Mouse (Mus musculus): ENCODE results near the gene Sh2d2a.
"Not testable (repeated sequence)": the region's sequence is repeated elsewhere in the genome, so short reads cannot be mapped to it uniquely, and the experiment has no call there.

Gene Sh2d2a

DNA sequence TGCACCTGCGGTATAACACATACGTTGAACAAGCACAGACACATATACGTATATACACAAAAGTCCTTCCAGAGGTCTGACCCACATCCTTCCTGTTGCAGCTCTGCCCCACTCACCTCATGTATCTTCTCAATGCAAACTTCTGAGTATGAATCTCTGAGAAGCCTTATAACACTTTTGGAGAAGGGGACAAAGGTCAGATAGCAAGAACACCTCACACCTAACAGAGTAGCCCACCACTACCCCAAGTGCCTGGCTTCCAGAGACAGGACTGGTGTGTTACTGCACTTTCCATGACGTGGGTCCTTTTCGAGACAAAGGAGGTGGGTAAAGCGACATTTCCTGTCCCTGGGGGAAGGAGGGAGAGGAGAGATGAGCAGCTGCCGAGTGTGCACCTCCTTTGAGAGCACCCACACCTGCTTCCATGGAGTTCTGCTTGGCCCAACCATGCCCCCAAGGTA, at the start of gene Sh2d2a:
Gene Sh2d2a (plus strand): TSS at position 106 of the 461 bp plus-strand sequence.
- DNase-seq: peak; percentile 85

DNA sequence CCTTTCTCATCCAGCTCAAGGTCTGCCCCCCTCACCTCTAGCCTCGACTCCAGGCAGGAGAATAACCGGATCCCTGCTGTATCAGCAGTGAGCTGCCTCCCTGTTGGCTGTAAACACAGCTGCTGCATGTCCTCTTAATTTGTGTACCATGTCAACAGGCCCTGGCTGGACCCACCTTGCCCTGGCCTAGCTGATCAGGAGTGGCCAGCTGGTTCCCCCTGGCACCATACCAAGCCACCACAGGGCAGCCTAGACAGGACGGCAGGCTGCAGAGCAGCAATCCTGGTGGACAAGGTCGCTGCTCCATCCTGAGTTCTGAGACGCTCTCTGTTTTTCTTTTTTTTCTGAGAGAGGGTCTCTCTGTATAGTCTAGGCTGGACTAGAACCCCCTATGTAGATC, 44.9 kb upstream of the Sh2d2a start:
- no peak for DNase-seq

DNA sequence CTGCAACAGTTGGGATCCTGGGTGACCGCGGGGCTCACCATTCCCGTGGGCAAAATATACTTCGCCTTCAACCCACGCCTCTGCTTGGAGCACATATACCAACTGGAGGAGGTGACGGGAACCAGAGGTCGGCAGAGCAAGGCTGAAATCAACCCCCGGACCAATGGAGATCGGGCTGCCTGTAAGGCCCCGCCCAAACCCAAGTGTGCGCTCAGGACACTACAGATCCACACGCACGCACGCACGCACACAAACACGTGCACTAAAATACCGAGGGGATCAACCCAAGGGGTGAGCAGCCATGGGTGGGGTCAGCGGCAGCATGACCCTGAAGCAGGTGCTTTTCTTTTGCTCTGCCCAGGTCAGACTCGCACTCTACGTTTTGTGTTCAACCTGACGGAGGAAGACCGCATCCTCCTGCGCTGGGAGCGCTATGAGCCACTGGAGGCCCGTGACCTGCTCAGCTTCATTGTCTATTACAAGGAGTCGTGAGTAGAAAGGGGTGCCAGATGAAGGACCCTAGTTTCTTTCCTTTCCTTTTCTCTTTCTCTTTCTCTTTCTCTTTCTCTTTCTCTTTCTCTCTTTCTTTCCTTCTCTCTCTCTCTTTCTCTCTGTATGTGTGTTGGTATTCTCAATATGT, 42.4 kb upstream of the Sh2d2a start:
- peak; percentile 7 for DNase-seq

DNA sequence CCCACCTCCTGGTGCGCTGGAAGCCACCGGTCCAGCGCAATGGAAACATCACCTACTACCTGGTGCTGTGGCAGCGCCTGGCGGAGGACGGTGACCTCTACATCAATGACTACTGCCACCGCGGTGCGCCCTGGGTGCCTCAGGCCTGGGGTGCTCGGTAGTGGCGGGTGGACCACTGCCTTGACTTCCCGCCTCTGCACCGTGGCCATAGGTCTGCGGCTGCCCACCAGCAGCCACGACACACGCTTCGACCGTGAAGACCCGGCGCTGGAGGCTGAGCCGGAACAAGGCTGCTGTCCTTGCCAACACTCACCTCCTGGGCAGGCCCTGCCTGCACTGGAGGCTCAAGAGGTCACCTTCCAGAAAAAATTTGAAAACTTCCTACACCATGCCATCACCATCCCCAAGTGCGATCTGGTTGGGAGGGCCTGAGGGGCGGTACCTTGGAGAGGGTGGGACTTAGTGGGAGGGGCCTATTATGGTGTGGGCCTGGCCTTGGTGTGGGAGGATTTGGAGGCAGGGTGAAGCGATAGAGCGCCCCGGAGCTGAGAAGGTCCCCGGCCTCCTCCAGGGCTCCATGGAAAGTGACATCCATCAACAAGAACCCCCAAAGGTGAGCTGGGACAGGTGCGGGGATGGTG, 37.1 kb upstream of the Sh2d2a start:
- no peak for DNase-seq

DNA sequence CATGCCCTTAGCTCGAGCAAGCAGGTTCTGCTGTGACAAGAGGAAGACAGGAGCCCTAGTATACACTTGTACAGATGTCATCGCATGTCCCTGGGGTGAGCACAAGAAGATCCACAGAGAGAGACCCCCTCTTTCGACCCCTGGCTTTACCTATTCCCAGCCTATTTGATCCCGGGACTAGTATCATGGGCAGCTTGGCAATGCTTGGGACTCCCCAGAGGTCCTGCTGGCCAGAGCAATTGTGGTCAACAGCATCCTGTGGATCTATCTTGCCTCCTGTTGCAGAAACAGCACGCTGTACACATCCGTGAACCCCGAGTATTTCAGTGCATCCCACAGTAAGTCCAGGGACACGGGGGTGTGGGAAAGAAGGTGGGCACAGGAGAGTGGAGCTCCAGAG, 35.3 kb upstream of the Sh2d2a start:
- DNase-seq: no peak

DNA sequence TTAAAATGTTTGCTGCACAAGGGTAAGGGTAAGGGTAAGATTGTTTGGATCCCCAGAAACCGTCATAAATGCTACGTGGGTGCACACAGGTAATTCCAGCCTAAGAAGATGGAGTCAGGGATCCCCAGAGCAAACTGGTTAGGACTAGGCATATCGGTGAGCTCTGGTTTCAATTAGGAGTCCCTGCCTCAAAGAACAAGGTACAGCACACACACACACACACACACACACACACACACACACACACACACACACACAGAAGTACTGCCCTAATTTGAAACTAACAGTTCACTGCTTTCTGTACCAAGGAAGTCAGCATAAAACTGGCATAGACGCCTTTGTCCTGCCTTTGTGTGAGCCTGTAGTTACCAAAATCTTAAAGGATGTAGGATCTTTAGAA, 34.1 kb upstream of the Sh2d2a start:
- no peak for DNase-seq

DNA sequence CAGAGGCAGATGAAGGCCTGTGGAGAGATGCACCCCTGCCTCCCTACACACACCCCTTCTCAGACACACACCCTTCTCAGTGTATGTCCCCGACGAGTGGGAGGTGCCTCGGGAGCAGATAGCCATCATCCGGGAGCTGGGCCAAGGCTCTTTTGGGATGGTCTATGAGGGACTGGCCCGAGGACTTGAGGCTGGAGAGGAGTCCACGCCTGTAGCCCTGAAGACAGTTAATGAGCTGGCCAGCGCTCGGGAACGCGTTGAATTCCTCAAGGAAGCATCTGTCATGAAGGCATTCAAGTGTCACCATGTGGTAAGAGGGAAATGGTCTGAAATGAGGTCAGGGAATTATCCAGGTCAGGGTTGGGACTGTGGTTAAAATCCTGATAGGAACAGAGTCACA, 33.7 kb upstream of the Sh2d2a start:
- no peak for DNase-seq

DNA sequence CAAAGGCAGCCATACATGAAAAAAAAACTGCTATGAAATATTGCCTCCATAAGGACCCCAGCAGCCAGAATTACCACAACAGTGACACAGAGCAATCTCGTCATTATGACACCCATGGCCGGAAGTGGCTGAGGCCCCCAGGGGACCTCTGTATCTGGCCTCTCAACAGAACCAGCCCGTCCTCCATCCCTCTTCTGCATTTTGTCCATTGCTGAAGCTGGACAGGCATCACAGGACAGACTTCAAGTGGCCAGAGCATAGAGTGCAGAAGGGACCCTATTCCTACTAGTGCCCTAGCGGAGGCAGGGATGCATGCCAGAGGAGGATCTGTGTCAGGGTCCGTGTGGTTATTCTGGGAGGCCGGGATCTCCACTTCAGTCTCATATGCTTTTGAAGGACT, 30.4 kb upstream of the Sh2d2a start:
- no peak for DNase-seq

DNA sequence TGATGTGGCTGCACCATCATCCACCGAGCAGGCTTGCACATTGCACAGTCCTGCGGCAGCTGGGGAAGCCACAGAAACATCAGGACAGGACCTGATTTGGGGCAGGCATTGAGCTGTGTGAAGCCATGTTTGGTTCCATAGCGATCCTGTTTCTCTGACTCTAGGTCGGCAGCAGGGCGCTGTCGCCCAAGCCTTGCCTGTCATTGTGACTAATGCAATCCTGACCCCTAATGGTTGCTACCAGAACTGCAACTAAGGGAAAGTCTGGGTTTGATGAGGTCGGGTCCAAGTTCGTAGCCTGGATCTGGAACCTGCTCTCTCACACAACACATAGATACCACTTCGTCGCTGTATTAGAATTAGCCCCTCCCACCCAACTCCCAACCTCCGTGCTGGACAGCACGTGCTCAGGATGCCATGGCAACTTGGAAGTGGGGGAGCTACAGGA, 29.9 kb upstream of the Sh2d2a start:
- DNase-seq: peak; percentile 73

DNA sequence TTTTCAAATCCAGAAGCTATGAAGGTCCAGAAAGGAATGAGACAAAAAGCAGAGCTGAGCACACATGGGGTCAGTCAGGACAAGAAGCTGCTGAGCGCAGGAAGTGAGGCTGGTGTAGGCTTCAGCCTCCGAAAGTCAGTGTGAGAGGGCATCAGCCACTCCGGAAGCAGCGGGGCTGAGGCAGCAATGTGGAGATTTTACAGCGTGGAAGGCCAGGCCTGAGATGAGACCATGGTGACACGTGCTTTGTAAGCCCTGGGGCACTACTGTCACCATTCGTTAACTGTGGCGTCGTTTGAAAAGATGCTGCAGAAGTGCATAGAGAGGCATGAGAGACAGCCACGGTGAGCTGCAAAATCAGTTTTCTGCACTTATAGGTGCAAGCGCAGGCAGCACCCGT, 28.3 kb upstream of the Sh2d2a start:
- no peak for DNase-seq

DNA sequence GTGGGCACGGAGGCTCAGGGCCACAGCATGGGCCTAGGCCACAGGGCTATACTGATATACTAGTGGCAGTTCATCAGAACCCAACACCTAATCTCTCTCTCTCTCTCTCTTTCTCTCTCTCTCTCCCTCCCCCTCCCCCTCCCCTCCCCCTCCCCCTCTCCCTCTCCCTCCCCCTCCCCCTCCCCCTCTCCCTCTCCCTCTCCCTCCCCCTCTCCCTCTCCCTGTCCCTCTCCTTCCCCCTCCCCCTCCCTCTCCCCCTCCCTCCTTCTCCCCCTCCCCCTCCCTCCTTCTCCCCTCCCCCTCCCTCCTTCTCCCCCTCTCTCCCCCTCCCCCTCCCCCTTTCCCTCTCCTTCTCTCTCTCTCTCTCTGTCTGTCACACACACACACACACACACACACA, 22.3 kb upstream of the Sh2d2a start, which contains the start of gene Pear1:
Gene Pear1 (minus strand): TSS at position 101 of the 400 bp plus-strand sequence.
- DNase-seq: not testable (repeated sequence)

DNA sequence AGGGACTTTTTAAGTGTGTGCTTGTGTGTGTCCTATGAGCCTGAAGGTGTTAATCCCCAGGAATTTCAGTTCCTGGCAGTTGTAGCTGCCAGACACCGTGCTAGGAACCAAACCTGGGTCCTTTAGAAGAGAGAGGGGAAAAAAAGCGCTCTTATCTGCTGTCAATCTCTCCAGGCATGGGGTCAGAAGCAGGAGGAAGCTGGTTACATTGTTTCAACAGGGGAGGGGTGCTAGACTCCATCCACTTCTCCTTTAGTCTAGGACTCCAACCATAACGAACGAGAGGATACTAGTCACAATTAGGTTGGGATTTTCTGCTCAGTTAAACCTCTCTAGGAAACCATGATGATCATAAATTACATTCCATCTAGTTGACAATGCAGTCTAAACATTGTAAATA, 18.1 kb upstream of the Sh2d2a start:
- no peak for DNase-seq

DNA sequence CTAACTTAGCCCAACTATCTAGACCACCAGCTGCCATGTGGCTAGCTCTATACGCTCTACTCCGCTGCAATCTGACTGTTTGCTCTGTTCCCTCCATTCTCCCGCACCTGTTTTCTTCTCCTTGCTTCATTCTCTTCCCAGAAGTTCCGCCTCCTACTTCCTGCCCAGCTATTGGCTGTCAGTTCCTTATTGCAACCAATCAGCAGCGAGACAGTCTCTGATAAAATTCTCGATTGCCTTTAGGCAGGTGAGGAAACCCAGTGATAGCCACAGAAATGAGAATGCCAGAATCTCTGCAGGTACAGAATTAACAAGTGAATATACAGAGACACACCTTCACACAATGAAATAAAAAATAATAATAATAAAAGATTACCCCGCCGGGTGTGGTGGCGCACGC, 17.5 kb upstream of the Sh2d2a start:
- peak; percentile 18 for DNase-seq

DNA sequence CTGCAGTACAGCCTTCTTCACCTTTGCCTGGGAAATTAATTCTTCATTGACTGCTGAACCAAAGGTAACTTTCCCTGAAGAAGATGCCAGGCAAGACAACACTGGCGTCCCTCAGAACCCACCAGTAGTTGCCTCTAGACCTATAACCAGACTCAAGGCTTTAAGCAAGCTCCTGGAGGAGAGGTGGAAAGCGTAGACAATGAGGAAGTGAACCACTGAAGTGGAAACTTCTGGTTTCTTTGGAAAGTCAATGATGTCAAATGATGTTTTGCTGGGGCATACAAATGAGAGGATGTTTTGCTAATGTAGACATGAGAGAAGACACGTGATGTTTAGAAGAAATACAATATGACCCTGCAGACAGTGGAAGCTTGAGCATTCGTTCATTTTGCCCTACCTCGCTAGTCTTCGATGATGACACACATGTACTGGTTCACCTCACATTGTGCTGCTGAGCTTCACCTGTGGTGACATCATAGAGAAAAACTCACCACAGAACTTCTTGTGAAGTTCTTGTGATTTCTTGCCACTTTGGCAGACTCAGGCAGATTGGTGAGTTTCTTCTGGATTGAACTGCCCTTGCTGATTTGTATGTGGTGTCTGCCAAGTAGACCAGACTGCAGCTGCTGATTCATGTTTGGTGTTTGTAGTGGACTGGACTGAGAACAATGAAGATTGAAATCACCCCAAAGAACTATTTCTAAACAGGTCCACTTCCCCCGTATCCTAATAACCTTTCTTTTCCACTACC, 14.3 kb upstream of the Sh2d2a start:
- DNase-seq: no peak

DNA sequence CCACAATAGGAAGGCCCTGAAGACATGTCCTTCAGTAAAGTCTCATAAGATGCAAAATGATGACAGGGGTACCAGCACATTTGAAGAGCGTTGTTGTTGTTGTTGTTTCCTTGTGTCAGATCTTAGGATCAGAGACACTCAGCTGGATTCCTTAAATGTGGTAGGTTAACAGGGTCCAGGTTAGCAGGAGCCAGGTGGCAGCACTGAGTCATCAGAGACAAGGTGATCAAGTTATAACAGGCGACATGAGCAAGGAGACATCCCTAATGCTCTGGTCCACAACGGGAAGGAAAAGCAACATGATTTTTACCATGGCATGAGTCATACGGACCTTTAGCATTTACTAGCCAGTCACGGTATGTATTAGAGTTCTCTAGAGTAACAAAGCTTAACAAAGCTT, 13.1 kb upstream of the Sh2d2a start:
- DNase-seq: peak; percentile 58

DNA sequence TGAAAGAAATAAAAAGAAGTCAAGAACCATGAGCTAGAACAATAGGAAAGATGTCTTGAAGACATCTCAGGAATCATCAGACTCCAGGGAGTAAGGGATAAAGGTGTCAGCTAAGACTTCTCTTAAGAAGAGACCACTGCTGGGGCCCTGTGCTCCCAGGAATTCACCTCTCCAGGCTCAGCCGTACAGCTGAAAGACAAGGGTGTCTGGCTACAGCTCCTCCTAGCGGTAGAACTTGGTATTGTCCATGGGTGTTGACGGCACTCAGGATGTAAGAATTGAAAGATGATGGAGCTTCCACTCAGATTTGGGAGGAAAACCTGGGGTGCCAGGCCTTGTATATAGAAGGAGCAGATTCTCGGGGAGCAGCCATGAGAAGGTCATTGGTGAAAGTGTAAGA, 7.9 kb upstream of the Sh2d2a start:
- DNase-seq: peak; percentile 83

DNA sequence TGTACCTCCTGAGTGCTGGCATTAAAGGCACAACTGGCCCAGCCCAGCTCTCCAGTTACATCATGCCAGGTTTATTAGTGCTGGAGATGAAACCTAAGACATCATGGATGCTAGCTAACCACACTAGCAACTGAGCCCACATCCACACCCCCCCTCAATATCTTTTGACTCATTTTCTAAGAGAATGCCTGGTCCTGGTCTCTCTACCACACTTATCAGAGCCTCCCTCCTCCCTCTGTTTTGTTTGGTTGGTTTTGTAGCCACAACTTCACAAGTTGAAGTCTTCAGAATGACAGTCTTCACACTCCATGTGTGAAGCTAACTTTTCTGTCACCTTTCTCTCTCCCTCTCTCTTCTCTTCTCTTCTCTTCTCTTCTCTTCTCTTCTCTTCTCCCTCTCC, 5.7 kb upstream of the Sh2d2a start:
- no peak for DNase-seq

DNA sequence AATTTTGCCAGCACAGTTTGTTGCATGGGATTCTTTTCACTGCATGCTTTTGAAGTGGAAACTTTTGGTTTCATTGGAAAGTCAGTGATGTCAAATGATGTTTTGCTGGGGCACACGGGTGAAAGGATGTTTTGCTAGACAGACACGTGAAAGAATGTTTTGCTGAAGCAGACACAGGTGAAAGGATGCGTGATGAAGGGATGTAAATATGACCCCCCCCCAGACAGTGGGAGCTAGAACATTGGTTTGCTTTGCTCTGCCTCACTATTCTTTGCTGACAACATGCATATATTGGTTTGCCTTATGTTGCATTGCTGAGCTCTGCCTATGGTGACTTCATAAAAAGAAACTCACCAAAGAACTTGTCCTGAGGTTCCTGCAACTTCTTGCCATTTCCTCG, 1.6 kb upstream of the Sh2d2a start:
- no peak for DNase-seq

DNA sequence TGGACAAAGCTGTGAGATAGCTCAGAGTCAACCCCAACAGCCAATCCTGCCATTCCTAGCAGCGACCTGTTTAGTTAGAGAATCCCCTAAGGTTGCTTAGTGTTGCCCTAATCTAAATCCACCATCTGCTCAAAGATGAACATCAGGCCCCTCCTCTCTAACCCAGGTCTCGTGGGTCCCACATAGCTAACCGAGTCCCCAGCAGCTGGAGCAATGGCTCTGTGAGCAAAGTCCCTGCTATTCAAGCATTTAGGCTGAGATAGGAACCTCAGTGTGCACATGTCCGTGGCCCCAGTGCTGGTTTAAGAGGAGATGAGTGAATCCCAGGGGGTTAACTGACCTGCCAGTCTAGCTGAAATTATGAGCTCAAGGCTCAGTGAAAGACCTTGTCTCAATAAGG, 369 bp upstream of the Sh2d2a start:
- DNase-seq: peak; percentile 54

DNA sequence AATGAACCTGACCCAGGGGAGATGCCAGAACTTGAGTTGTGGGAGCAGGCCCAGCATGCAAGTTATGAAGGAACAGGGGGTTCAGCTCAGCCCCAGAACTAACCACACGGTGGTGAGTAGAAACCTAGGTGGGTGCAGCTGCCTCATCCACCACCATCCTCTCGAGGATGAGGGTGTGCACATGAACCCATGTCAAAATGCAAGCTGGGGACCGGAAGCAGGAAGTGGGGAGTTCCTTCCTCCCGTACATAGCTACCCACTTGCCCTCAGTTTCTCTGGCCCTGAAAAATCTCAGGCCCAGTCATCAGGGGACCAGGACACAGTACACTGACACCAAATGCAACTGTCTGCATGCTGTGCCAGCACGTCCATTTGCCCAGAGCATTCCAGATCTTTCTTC, 1.1 kb downstream of the Sh2d2a start:
- DNase-seq: peak; percentile 79

DNA sequence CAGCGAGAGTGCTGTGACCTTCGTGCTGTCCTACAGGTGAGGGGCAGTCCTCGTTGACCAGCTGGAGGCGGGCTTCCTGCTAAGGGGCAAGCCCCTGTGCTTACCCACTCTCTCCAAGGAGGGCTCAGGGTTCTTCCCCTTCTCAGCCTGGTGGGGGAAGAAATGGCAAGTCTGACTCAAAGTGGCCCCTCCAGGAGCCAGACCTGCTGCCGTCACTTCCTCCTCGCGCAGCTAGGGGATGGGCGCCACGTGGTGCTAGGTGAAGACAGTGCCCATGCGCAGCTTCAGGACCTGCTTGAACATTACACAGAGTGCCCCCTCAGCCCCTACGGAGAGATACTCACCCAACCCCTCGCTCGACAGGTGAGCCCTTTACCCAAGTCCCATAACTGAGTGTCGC, 2.6 kb downstream of the Sh2d2a start:
- DNase-seq: no peak

DNA sequence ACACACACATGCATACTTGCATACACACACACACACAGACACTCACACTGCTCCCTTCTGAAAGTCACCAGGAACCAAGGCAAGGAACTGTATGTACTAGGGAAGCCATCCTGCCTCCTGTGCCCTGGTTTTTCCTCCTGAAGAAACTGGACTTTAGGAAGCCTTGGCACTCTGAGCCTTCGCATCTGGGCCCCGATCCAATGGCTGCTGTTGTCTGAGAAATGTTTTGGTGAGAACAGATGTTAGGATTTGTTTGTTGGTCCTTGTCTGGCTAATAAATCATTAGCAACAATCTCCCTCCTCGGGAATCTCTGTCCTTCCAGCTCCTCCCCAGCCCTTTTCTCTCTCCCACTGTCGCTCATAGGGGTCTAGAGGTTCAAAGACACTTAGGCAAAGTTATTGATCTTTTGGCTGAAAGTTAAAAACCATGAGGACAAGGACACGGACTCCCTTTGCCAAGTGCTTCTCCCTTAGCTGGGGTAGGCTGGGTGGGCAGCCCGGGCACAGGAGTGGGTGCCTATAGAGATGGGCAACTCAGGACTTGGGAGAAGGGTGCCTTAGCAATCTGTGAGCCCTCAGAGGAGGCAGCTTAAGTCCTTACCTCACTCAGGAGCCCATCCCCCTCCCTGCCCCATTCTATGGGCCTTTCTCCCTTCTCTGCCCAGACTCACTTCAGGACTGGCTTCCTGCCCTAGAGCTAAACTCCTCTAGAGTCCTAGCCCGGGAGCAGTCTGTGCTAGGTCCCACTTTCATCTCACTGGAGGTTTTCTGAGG, 8.4 kb downstream of the Sh2d2a start:
- DNase-seq: no peak

DNA sequence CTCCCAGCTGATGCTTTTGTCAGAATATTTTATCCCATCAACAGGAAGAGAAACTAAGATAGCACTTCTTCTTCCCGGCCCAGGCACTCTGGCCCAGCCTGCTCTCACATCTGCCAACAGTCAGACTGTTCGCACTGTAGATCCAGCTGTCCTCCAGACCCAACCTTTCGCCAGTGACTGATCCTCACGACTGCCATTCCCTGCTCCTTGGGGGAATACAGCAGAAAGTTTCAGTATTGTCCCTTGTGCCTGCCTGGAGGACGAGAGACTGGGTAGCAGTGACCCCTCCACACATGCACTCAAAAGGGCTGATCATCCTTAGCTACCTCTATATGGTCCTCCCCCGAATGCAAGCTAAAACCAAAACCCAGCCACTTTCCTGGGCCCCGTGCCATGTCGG, 9.4 kb downstream of the Sh2d2a start:
- DNase-seq: no peak

Data from thymus, postnatal 25 days (tissue).